Mouse (Mus musculus) heart, postnatal 10 days (tissue): ENCODE measurements around the gene Stap1. TPM values are rescaled to one million over a fixed set of nuclear protein-coding genes. Genes with fewer than 3 reads are reported as not detected.

Source experiments
- DNase-seq, 2 experiments: peaks; one replicate each; pipeline ENCODE4 v3.0.0; 2021
- intact Hi-C: fragments of 180-260 bp; cut with DNase I; formaldehyde crosslinking; loops from one replicate; pipeline ENCODE4 v1.15.1; 2025
- total RNA-seq, 2 experiments: library from RNA; stranded (reverse); gene quantifications; 2 replicates each; pipeline ENCODE4 v1.2.3; 2021

Gene Stap1
- under 1 TPM in 1 of 2 experiments, not detected in 1; 0.43 TPM for total RNA-seq

DNA sequence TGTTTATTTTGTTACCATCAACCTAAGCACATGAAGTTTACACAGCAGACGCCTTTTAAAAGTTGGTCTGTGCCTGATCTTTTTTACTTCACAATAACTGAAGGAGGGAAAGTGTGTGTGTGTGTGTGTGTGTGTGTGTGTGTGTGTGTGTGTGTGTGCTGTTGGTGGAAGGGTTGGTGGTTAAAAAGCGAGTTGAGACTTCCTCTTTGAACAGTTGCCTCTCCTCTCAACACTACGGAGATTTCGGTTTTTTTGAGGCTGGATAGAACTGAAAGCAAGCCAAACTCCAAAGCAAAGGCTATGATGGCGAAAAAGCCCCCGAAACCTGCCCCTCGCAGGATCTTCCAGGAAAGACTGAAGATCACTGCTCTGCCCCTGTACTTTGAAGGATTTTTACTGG, at the start of gene Stap1:
Stap1 (plus strand) TSS at position 209 of the 400 bp plus-strand sequence.
- peak in 1 of 2 experiments; percentile 16 for DNase-seq
- intact Hi-C loops: no loop called here

DNA sequence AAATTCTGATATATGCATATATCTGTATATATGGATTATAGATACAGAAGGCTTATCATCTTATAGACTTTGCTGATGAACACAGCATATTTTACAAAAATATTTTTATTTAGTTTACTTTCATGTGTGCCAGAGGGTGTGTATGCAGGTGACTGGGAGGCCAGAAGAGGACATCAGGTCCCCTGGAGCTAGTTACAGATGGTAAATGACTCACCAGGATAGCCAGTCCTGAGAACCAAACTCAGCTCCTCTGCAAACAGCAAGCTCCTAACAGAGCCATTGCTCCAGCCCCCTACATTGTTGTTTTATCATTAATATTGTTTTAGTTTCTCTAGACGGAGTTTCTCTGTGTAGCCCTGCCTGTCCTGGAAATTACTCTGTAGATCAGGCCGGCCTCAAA, 41.7 kb upstream of the Stap1 start:
- no peak for DNase-seq
- intact Hi-C loops: no loop called here

GRCm38 (mm10) chr5:86063501-86063900, 8.0 kb upstream of the Stap1 start:
- no peak for DNase-seq
- intact Hi-C loops: loop anchor here (10.0 kb wide), 1 partner anchor 741 kb away; the partner anchor contains the start of gene Ythdc1

- DNase-seq: peak; percentile 98
- intact Hi-C loops: loop anchor here (2.0 to 10.0 kb wide), 3 partner anchors 67 to 740 kb away; partner anchors contain the start of genes Uba6 and Ythdc1
Observed at GRCm38 (mm10) chr5:86065101-86065875, 6.3 kb upstream of the Stap1 start, which contains the start of gene Cenpc1. Gene Cenpc1, minus strand, starts transcription at chr5:86065583.

- intact Hi-C loops: loop anchor here (2.0 to 10.0 kb wide), 4 partner anchors 66 to 739 kb away; partner anchors contain the start of genes Uba6 and Ythdc1
- DNase-seq: no peak
Observed at GRCm38 (mm10) chr5:86065876-86066550, 5.5 kb upstream of the Stap1 start.

DNA sequence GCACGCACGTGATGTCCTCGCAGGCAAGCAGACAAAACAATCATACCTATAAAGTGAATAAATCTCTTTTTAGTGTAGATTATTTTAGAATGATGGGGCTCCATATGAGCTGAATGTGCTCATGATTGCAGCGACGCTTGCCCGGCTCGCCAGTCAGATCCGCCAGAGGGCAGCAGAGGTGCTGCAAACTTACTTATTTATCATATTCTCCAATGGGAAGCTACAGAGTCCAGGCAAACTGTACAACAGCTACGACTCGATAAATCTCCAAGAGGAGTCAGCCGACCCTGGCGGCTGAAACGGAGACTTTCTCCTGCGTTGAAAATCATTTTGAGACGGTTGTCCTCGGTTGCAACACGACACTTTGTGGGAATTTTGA, 5.0 kb upstream of the Stap1 start:
- intact Hi-C loops: loop anchor here (2.0 to 10.0 kb wide), 3 partner anchors 66 to 738 kb away; partner anchors contain the start of gene Ythdc1
- peak; percentile 92 to 93 for DNase-seq

- no peak for DNase-seq
- intact Hi-C loops: loop anchor here (5.0 to 10.0 kb wide), 2 partner anchors 64 to 736 kb away; partner anchors contain the start of gene Ythdc1
Observed at GRCm38 (mm10) chr5:86068451-86068850, 3.1 kb upstream of the Stap1 start.

GRCm38 (mm10) chr5:86069121-86069520, 2.4 kb upstream of the Stap1 start:
- DNase-seq: no peak
- intact Hi-C loops: loop anchor here (5.0 to 10.0 kb wide), 2 partner anchors 63 to 736 kb away; partner anchors contain the start of gene Ythdc1

GRCm38 (mm10) chr5:86072756-86073386, 1.3 kb downstream of the Stap1 start:
- intact Hi-C loops: no loop called here
- no peak for DNase-seq

GRCm38 (mm10) chr5:86078720-86079334, 7.3 kb downstream of the Stap1 start:
- intact Hi-C loops: no loop called here
- no peak for DNase-seq

GRCm38 (mm10) chr5:86083987-86084386, 12.4 kb downstream of the Stap1 start:
- intact Hi-C loops: no loop called here
- DNase-seq: no peak

- intact Hi-C loops: no loop called here
Observed at GRCm38 (mm10) chr5:86084979-86085378, 13.4 kb downstream of the Stap1 start.

GRCm38 (mm10) chr5:86086751-86087150, 15.2 kb downstream of the Stap1 start:
- intact Hi-C loops: no loop called here
- DNase-seq: no peak

More at GRCm38 (mm10) chr5:86084979-86085378, 13.4 kb downstream of the Stap1 start:
- no peak for DNase-seq

DNA sequence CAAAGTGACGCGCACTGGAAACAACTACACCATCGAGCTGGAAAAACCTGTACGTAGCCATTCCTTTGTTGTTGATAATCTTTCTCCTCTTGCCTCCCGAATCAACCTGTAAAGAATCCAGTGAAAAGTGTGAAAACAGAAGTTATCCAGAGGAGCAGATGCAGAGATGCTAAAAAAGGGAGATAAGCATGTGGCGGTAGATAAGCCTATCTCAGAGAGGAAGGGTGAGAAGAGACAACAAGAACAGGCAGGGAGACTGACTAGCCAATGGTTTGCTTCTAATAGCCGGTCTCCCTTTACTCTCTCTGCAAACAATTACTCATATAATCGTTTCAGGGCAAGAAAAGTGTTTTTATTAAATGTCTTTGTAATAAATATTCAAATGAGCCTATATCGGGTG, 23.2 kb downstream of the Stap1 start:
- intact Hi-C loops: no loop called here

DNA sequence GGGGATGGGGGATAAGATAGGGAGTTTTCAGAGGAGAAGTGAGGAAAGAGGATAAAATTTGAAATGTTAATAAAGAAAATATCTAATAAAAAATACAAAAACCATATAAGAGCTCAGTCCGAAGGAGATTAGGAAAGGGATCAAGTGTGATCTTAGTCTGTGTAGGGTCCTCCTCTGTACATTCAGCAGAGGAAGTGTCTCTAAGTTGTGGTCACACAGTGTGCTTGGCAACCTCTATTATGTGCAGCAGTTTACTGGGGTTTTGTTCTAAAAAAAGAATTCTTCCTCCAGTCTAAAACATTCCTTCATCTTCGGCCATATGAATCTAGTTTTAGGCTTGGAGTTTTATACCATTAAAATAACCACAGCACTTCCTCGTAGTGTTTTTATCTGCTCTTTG, 27.4 kb downstream of the Stap1 start:
- intact Hi-C loops: no loop called here

More for the DNA sequence above, 23.2 kb downstream of the Stap1 start:
- no peak for DNase-seq

DNA sequence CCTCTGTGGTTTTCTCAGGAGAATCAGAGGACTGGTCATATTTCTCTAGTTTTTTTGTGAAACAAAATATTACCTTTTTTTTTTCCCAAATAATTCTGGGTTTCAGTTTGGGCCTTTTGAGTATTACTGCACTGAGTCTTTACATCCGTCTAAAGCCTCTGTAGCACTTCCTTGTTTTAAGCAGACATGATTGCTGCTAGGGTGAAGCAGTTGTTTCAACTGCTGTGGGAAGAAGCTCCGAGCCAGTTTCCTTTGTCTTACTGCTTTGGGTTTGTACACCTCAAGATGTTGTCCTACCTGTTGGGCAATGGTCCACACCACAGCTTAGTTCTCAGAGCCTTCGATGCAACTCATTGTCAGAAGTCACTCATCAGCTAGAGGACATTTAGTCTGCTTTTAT, 29.1 kb downstream of the Stap1 start:
- DNase-seq: no peak
- intact Hi-C loops: no loop called here

More for the DNA sequence above, 27.4 kb downstream of the Stap1 start:
- DNase-seq: no peak

DNA sequence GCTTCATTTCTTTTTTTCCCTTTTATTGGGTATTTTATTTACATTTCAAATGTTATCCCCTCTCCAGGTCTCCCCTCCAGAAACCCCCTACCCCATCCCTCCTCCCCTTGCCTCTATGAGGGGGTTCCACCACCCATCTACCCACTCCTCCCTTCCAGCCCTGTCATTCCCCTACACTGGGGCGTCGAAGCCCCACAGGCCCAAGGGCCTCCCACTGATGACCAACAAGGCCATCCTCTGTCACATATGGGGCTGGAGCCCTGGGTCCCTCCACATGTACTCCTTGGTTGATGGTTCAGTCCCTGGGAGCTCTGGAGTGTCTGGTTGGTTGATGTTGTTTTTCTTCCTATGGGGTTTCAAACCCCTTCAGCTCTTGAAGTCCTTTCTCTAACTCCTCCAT, 30.6 kb downstream of the Stap1 start:
- intact Hi-C loops: no loop called here

GRCm38 (mm10) chr5:86106610-86107009, 35.1 kb downstream of the Stap1 start:
- intact Hi-C loops: no loop called here
- DNase-seq: no peak

More for the DNA sequence above, 30.6 kb downstream of the Stap1 start:
- DNase-seq: no peak

DNA sequence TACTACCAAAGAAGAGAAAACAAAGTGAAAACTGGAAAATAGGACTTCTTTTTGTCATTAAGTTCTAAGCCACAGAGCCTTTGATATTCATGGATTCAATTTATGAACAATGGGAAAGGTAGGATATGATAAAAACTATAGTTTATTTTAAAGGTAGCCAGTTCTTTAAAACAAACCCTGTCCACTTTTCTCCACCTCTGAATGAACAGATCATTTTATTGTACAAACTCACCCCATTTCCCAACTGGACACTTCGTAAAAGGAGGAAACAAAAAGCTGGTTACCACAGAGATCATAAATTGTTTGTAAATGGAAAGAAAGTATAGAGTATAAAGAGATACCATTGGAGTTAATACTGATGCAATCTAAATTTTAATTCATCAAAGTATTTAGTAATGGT, 39.5 kb downstream of the Stap1 start:
- intact Hi-C loops: no loop called here
- no peak for DNase-seq

- intact Hi-C loops: no loop called here
- DNase-seq: no peak
Observed at GRCm38 (mm10) chr5:86113037-86113436, 41.5 kb downstream of the Stap1 start.
